Mouse (Mus musculus) liver, embryonic 13.5 days (tissue): ENCODE measurements around the gene Grm4. TPM values are rescaled to one million over a fixed set of nuclear protein-coding genes. Genes with fewer than 3 reads are reported as not detected.

ENCODE experiments used
- ATAC-seq: fragments of 200-750 bp; cut with Nextera tagmentation; 2 replicates; pipeline ENCODE4 v1.8.0; 2017; ENCODE audit warnings: low read depth, mild to moderate bottlenecking, moderate number of reproducible peaks, moderate library complexity
- DNase-seq: peaks from one replicate; pipeline ENCODE4 v3.0.0; 2022
- H3K27ac ChIP-seq: fragments of 300-500 bp; sonication (generic); 2 replicates; pipeline ENCODE4 v1.5.1; 2015; ENCODE audit warnings: moderate library complexity, mild to moderate bottlenecking, inconsistent platforms
- H3K27me3 ChIP-seq: fragments of 300-500 bp; sonication (generic); 2 replicates; pipeline ENCODE4 v1.6.1; 2015; ENCODE audit warnings: mild to moderate bottlenecking, inconsistent platforms
- H3K36me3 ChIP-seq: fragments of 300-500 bp; sonication (generic); 2 replicates; pipeline ENCODE4 v1.6.1; 2015; ENCODE audit warnings: mild to moderate bottlenecking, inconsistent platforms
- H3K4me1 ChIP-seq: fragments of 300-500 bp; sonication (generic); replicated peaks from 2 replicates; pipeline ENCODE4 v1.6.1; 2015; ENCODE audit warnings: inconsistent platforms
- H3K4me2 ChIP-seq: fragments of 300-500 bp; sonication (generic); 2 replicates; pipeline ENCODE4 v1.6.1; 2015; ENCODE audit warnings: inconsistent platforms, mild to moderate bottlenecking, moderate library complexity
- H3K4me3 ChIP-seq: fragments of 300-500 bp; sonication (generic); replicated peaks from 2 replicates; pipeline ENCODE4 v1.5.1; 2015; ENCODE audit warnings: mild to moderate bottlenecking, inconsistent platforms
- H3K9ac ChIP-seq: fragments of 300-500 bp; sonication (generic); 2 replicates; pipeline ENCODE4 v1.6.1; 2015; ENCODE audit warnings: mild to moderate bottlenecking, inconsistent platforms
- H3K9me3 ChIP-seq: fragments of 300-500 bp; sonication (generic); replicated peaks from 2 replicates; pipeline ENCODE4 v1.6.1; 2016; ENCODE audit warnings: inconsistent platforms
- WGBS: fragments of 180-500 bp; shearing (Covaris S2); methylation state at CpG from one replicate; pipeline ENCODE4 v1.1.7; 2015; ENCODE audit not compliant: insufficient replicate concordance; 5-methylcytosine and 5-hydroxymethylcytosine counted together
- polyA plus RNA-seq: library from polyadenylated mRNA; unstranded; fragments of >200 nt; fragmentation: Nextera tagmentation; extraction: Ambion mirVana; gene quantifications from 2 replicates; pipeline ENCODE4 v1.2.1, GENCODE M21; 2015

Gene Grm4
- polyA plus RNA-seq, 1 experiment from 2014 or later = not detected

GRCm38 (mm10) chr17:27435225-27435624, 86.0 kb downstream of the Grm4 start:
- H3K27me3 ChIP-seq = 0 out of 2 replicates have a peak, but pooled peaks cover 1% of the 10 kb centered on the region
- no peak overlapping the region for H3K9ac ChIP-seq

GRCm38 (mm10) chr17:27434066-27434465, 87.1 kb downstream of the Grm4 start:
- WGBS = 65% methylated on average over 1 of the region's 1 CpGs

More at GRCm38 (mm10) chr17:27435225-27435624, 86.0 kb downstream of the Grm4 start:
- Histone ChIP-seq H3K36me3 (no peaks in the 10 kb centered on the region), H3K4me1 (no peaks in the 10 kb centered on the region), H3K27ac (no peak overlapping the region), H3K4me3 (no peak overlapping the region), H3K9me3 (no peaks in the 10 kb centered on the region), H3K4me2 (no peak overlapping the region)
- WGBS = 80% methylated on average over 15 of the region's 15 CpGs
- DNase-seq = no peak
- no peak for ATAC-seq

GRCm38 (mm10) chr17:27433179-27433680, 88.0 kb downstream of the Grm4 start:
- no peaks in the 10 kb centered on the region for H3K36me3 ChIP-seq
- H3K27me3 ChIP-seq = peaks cover 17% of the 10 kb centered on the region; the same call in 1 of the 2 replicates
- ATAC-seq (no peak), DNase-seq (no peak)
- no peak overlapping the region for H3K9ac ChIP-seq
- no peak overlapping the region for H3K4me3 ChIP-seq
- 67% methylated on average over 3 of the region's 3 CpGs for WGBS
- H3K4me2 ChIP-seq = no peak overlapping the region
- H3K9me3 ChIP-seq = no peaks in the 10 kb centered on the region
- no peak overlapping the region for H3K27ac ChIP-seq
- no peaks in the 10 kb centered on the region for H3K4me1 ChIP-seq

More at GRCm38 (mm10) chr17:27434066-27434465, 87.1 kb downstream of the Grm4 start:
- no peak overlapping the region for H3K4me2 ChIP-seq
- peaks cover 11% of the 10 kb centered on the region; the same call in 1 of the 2 replicates for H3K27me3 ChIP-seq
- no peaks in the 10 kb centered on the region for H3K9me3 ChIP-seq
- no peaks in the 10 kb centered on the region for H3K36me3 ChIP-seq
- H3K27ac ChIP-seq = no peak overlapping the region
- H3K4me1 ChIP-seq = no peaks in the 10 kb centered on the region
- ATAC-seq (no peak), DNase-seq (no peak)
- H3K9ac ChIP-seq = no peak overlapping the region
- no peak overlapping the region for H3K4me3 ChIP-seq

GRCm38 (mm10) chr17:27432145-27432650, 89.0 kb downstream of the Grm4 start:
- Histone ChIP-seq H3K4me2 (no peak overlapping the region), H3K27ac (no peak overlapping the region), H3K9ac (no peak overlapping the region), H3K4me1 (no peaks in the 10 kb centered on the region), H3K27me3 (peaks cover 17% of the 10 kb centered on the region; the same call in 1 of the 2 replicates), H3K4me3 (no peak overlapping the region), H3K36me3 (no peaks in the 10 kb centered on the region), H3K9me3 (no peaks in the 10 kb centered on the region)
- DNase-seq (no peak), ATAC-seq (no peak)
- 51% methylated on average over 9 of the region's 9 CpGs for WGBS

GRCm38 (mm10) chr17:27431049-27431839, 90.0 kb downstream of the Grm4 start:
- Histone ChIP-seq H3K36me3 (no peaks in the 10 kb centered on the region), H3K4me1 (no peaks in the 10 kb centered on the region), H3K4me2 (no peak overlapping the region), H3K9me3 (no peaks in the 10 kb centered on the region), H3K27ac (no peak overlapping the region), H3K9ac (no peak overlapping the region), H3K27me3 (peaks cover 17% of the 10 kb centered on the region; the same call in 1 of the 2 replicates), H3K4me3 (no peak overlapping the region)
- ATAC-seq = no peak
- no peak for DNase-seq
- WGBS = 69% methylated on average over 26 of the region's 26 CpGs

- no peak overlapping the region for H3K9ac ChIP-seq
Observed at GRCm38 (mm10) chr17:27429757-27430156, 91.4 kb downstream of the Grm4 start.

GRCm38 (mm10) chr17:27425016-27425415, 96.2 kb downstream of the Grm4 start:
- H3K4me2 ChIP-seq = no peak overlapping the region
- peaks cover 14% of the 10 kb centered on the region; the same call in 1 of the 2 replicates for H3K27me3 ChIP-seq
- no peaks in the 10 kb centered on the region for H3K36me3 ChIP-seq
- H3K4me1 ChIP-seq = no peaks in the 10 kb centered on the region
- WGBS = 61% methylated on average over 2 of the region's 2 CpGs
- DNase-seq (no peak), ATAC-seq (no peak)
- no peak overlapping the region for H3K9ac ChIP-seq
- H3K4me3 ChIP-seq = no peak overlapping the region
- no peak overlapping the region for H3K27ac ChIP-seq
- no peaks in the 10 kb centered on the region for H3K9me3 ChIP-seq

More at GRCm38 (mm10) chr17:27429757-27430156, 91.4 kb downstream of the Grm4 start:
- 19% methylated on average over 9 of the region's 9 CpGs for WGBS
- no peak overlapping the region for H3K4me2 ChIP-seq
- H3K9me3 ChIP-seq = no peaks in the 10 kb centered on the region
- no peaks in the 10 kb centered on the region for H3K36me3 ChIP-seq
- H3K4me1 ChIP-seq = no peaks in the 10 kb centered on the region
- DNase-seq = no peak
- peaks cover 17% of the 10 kb centered on the region; the same call in 1 of the 2 replicates for H3K27me3 ChIP-seq
- H3K27ac ChIP-seq = no peak overlapping the region
- H3K4me3 ChIP-seq = no peak overlapping the region
- ATAC-seq = no peak

GRCm38 (mm10) chr17:27424356-27424755, 96.8 kb downstream of the Grm4 start:
- peaks cover 8% of the 10 kb centered on the region; the same call in 1 of the 2 replicates for H3K27me3 ChIP-seq
- no peaks in the 10 kb centered on the region for H3K4me1 ChIP-seq
- no peaks in the 10 kb centered on the region for H3K9me3 ChIP-seq
- no peaks in the 10 kb centered on the region for H3K36me3 ChIP-seq
- no peak overlapping the region for H3K4me2 ChIP-seq
- 61% methylated on average over 6 of the region's 6 CpGs for WGBS
- ATAC-seq (no peak), DNase-seq (no peak)
- no peak overlapping the region for H3K27ac ChIP-seq
- no peak overlapping the region for H3K9ac ChIP-seq
- no peak overlapping the region for H3K4me3 ChIP-seq

- no peak for DNase-seq
- 41% methylated on average over 10 of the region's 10 CpGs for WGBS
Observed at GRCm38 (mm10) chr17:27422726-27423381, 98.3 kb downstream of the Grm4 start.

GRCm38 (mm10) chr17:27422371-27422725, 98.9 kb downstream of the Grm4 start:
- H3K9me3 ChIP-seq = no peaks in the 10 kb centered on the region
- no peak overlapping the region for H3K4me2 ChIP-seq
- H3K9ac ChIP-seq = no peak overlapping the region
- ATAC-seq (no peak), DNase-seq (no peak)
- H3K4me3 ChIP-seq = no peak overlapping the region
- H3K27ac ChIP-seq = no peak overlapping the region
- no peaks in the 10 kb centered on the region for H3K36me3 ChIP-seq
- WGBS = 22% methylated on average over 6 of the region's 6 CpGs
- no peaks in the 10 kb centered on the region for H3K4me1 ChIP-seq
- H3K27me3 ChIP-seq = no peaks in the 10 kb centered on the region

More at GRCm38 (mm10) chr17:27422726-27423381, 98.3 kb downstream of the Grm4 start:
- Histone ChIP-seq H3K4me3 (no peak overlapping the region), H3K27ac (no peak overlapping the region), H3K4me1 (no peaks in the 10 kb centered on the region), H3K27me3 (no peaks in the 10 kb centered on the region), H3K4me2 (no peak overlapping the region), H3K36me3 (no peaks in the 10 kb centered on the region), H3K9ac (no peak overlapping the region), H3K9me3 (no peaks in the 10 kb centered on the region)
- no peak for ATAC-seq

GRCm38 (mm10) chr17:27421837-27422236, 99.4 kb downstream of the Grm4 start:
- H3K9me3 ChIP-seq = no peaks in the 10 kb centered on the region
- no peak overlapping the region for H3K27ac ChIP-seq
- no peaks in the 10 kb centered on the region for H3K36me3 ChIP-seq
- no peak for ATAC-seq
- no peak overlapping the region for H3K4me2 ChIP-seq
- WGBS = 62% methylated on average over 8 of the region's 8 CpGs
- DNase-seq = no peak
- H3K27me3 ChIP-seq = no peaks in the 10 kb centered on the region
- no peak overlapping the region for H3K9ac ChIP-seq
- no peak overlapping the region for H3K4me3 ChIP-seq
- H3K4me1 ChIP-seq = no peaks in the 10 kb centered on the region
